Mouse (Mus musculus) forebrain, embryonic 13.5 days (tissue): Measurements from ENCODE around the gene Ccdc69. TPM values are rescaled to one million over a fixed set of nuclear protein-coding genes. Genes with fewer than 3 reads are reported as not detected.

Experiments used
- ATAC-seq: fragments of 200-750 bp; cut with Nextera tagmentation; 2 replicates; pipeline ENCODE4 v1.8.0; 2017
- H3K27ac ChIP-seq: fragments of 300-500 bp; sonication (generic); 2 replicates; pipeline ENCODE4 v1.5.1; 2015; ENCODE audit warnings: inconsistent platforms, mild to moderate bottlenecking, moderate library complexity
- H3K27me3 ChIP-seq: fragments of 300-500 bp; sonication (generic); 2 replicates; pipeline ENCODE4 v1.6.1; 2015; ENCODE audit warnings: mild to moderate bottlenecking, inconsistent platforms
- H3K36me3 ChIP-seq: fragments of 300-500 bp; sonication (generic); 2 replicates; pipeline ENCODE4 v1.6.1; 2015; ENCODE audit warnings: mild to moderate bottlenecking, inconsistent platforms; ENCODE audit not compliant: poor library complexity, severe bottlenecking
- H3K4me1 ChIP-seq: fragments of 300-500 bp; sonication (generic); 2 replicates; pipeline ENCODE4 v1.6.1; 2015; ENCODE audit warnings: inconsistent platforms
- H3K4me2 ChIP-seq: fragments of 300-500 bp; sonication (generic); 2 replicates; pipeline ENCODE4 v1.6.1; 2015; ENCODE audit warnings: inconsistent platforms, mild to moderate bottlenecking, moderate library complexity
- H3K4me3 ChIP-seq: fragments of 300-500 bp; sonication (generic); 2 replicates; pipeline ENCODE4 v1.5.1; 2015; ENCODE audit warnings: mild to moderate bottlenecking, inconsistent platforms
- H3K9ac ChIP-seq: fragments of 300-500 bp; sonication (generic); 2 replicates; pipeline ENCODE4 v1.6.1; 2015; ENCODE audit warnings: mild to moderate bottlenecking, inconsistent platforms
- H3K9me3 ChIP-seq: fragments of 300-500 bp; sonication (generic); replicated peaks from 2 replicates; pipeline ENCODE4 v1.6.1; 2016; ENCODE audit warnings: inconsistent platforms
- WGBS: fragments of 180-500 bp; shearing (Covaris S2); methylation state at CpG from one replicate; pipeline ENCODE4 v1.1.7; 2015; 5-methylcytosine and 5-hydroxymethylcytosine counted together
- polyA plus RNA-seq: library from polyadenylated mRNA; unstranded; fragments of >200 nt; fragmentation: Nextera tagmentation; extraction: Ambion mirVana; gene quantifications from 2 replicates; pipeline ENCODE4 v1.2.1, GENCODE M21; 2015

Gene Ccdc69
- polyA plus RNA-seq, 1 experiment from 2014 or later: 0.23 TPM

GRCm38 (mm10) chr11:55071344-55071743 lies 6.6 kb downstream of the Ccdc69 start:
- ATAC-seq: no peak
- WGBS: 92% methylated on average over 5 of the region's 5 CpGs
- no peak overlapping the region for H3K4me3 ChIP-seq
- H3K27ac ChIP-seq: no peak overlapping the region
- 0 out of 2 replicates have a peak, but pooled peaks cover 4% of the 10 kb centered on the region for H3K4me1 ChIP-seq
- H3K9ac ChIP-seq: no peak overlapping the region
- H3K36me3 ChIP-seq: no peaks in the 10 kb centered on the region
- H3K9me3 ChIP-seq: no peaks in the 10 kb centered on the region
- no peak overlapping the region for H3K4me2 ChIP-seq
- H3K27me3 ChIP-seq: no peaks in the 10 kb centered on the region

GRCm38 (mm10) chr11:55069023-55069422 lies 8.9 kb downstream of the Ccdc69 start:
- H3K27me3 ChIP-seq: no peaks in the 10 kb centered on the region
- ATAC-seq: peak; percentile 33; the same call in 1 of the 2 replicates
- H3K4me1 ChIP-seq: no peaks in the 10 kb centered on the region
- H3K4me3 ChIP-seq: no peak overlapping the region
- no peak overlapping the region for H3K4me2 ChIP-seq
- no peak overlapping the region for H3K27ac ChIP-seq
- no peaks in the 10 kb centered on the region for H3K36me3 ChIP-seq
- no peaks in the 10 kb centered on the region for H3K9me3 ChIP-seq
- no peak overlapping the region for H3K9ac ChIP-seq
- WGBS: 47% methylated on average over 2 of the region's 2 CpGs

GRCm38 (mm10) chr11:55066921-55067320 lies 11.0 kb downstream of the Ccdc69 start:
- Histone ChIP-seq H3K4me3 (no peak overlapping the region), H3K27me3 (no peaks in the 10 kb centered on the region), H3K27ac (no peak overlapping the region), H3K9ac (no peak overlapping the region), H3K36me3 (no peaks in the 10 kb centered on the region), H3K4me1 (no peaks in the 10 kb centered on the region), H3K4me2 (no peak overlapping the region), H3K9me3 (no peaks in the 10 kb centered on the region)
- 68% methylated on average over 4 of the region's 4 CpGs for WGBS
- ATAC-seq: no peak

- Histone ChIP-seq H3K27ac (no peak overlapping the region), H3K4me3 (no peak overlapping the region), H3K4me2 (no peak overlapping the region), H3K9me3 (no peaks in the 10 kb centered on the region), H3K27me3 (no peaks in the 10 kb centered on the region), H3K9ac (no peak overlapping the region), H3K36me3 (no peaks in the 10 kb centered on the region), H3K4me1 (no peaks in the 10 kb centered on the region)
- 76% methylated on average over 5 of the region's 5 CpGs for WGBS
- no peak for ATAC-seq
These were observed 15.1 kb downstream of the Ccdc69 start for GRCm38 (mm10) chr11:55062856-55063255.

GRCm38 (mm10) chr11:55060802-55061201 lies 17.1 kb downstream of the Ccdc69 start:
- Histone ChIP-seq H3K36me3 (no peaks in the 10 kb centered on the region), H3K27ac (no peak overlapping the region), H3K9ac (no peak overlapping the region), H3K27me3 (no peaks in the 10 kb centered on the region), H3K4me3 (no peak overlapping the region), H3K4me1 (no peaks in the 10 kb centered on the region), H3K4me2 (no peak overlapping the region), H3K9me3 (0 out of 2 replicates have a peak, but pooled peaks cover 3% of the 10 kb centered on the region)
- ATAC-seq: no peak
- 94% methylated on average over 5 of the region's 5 CpGs for WGBS

- no peak overlapping the region for H3K9ac ChIP-seq
- WGBS: 85% methylated on average over 3 of the region's 3 CpGs
- ATAC-seq: no peak
- no peaks in the 10 kb centered on the region for H3K36me3 ChIP-seq
- no peak overlapping the region for H3K27ac ChIP-seq
- no peaks in the 10 kb centered on the region for H3K4me1 ChIP-seq
- no peak overlapping the region for H3K4me3 ChIP-seq
- 0 out of 2 replicates have a peak, but pooled peaks cover 3% of the 10 kb centered on the region for H3K9me3 ChIP-seq
- no peak overlapping the region for H3K4me2 ChIP-seq
- no peaks in the 10 kb centered on the region for H3K27me3 ChIP-seq
These were observed 20.4 kb downstream of the Ccdc69 start for GRCm38 (mm10) chr11:55057511-55057910.

- H3K27ac ChIP-seq: no peak overlapping the region
- no peak overlapping the region for H3K4me2 ChIP-seq
- no peaks in the 10 kb centered on the region for H3K36me3 ChIP-seq
- H3K4me1 ChIP-seq: no peaks in the 10 kb centered on the region
- no peaks in the 10 kb centered on the region for H3K27me3 ChIP-seq
- H3K4me3 ChIP-seq: no peak overlapping the region
- H3K9me3 ChIP-seq: no peaks in the 10 kb centered on the region
- whole genome bisulfite sequencing: 85% methylated on average over 7 of the region's 7 CpGs
- no peak overlapping the region for H3K9ac ChIP-seq
- no peak for ATAC-seq
These were observed 27.0 kb downstream of the Ccdc69 start for GRCm38 (mm10) chr11:55050837-55051510.

GRCm38 (mm10) chr11:55046600-55046999 lies 31.3 kb downstream of the Ccdc69 start:
- H3K36me3 ChIP-seq: no peaks in the 10 kb centered on the region
- 60% methylated on average over 5 of the region's 5 CpGs for WGBS
- H3K27ac ChIP-seq: no peak overlapping the region
- no peak overlapping the region for H3K4me3 ChIP-seq
- H3K9ac ChIP-seq: no peak overlapping the region
- no peaks in the 10 kb centered on the region for H3K9me3 ChIP-seq
- no peaks in the 10 kb centered on the region for H3K4me1 ChIP-seq
- no peaks in the 10 kb centered on the region for H3K27me3 ChIP-seq
- no peak for ATAC-seq
- no peak overlapping the region for H3K4me2 ChIP-seq

- no peaks in the 10 kb centered on the region for H3K36me3 ChIP-seq
- no peaks in the 10 kb centered on the region for H3K9me3 ChIP-seq
- ATAC-seq: no peak
- WGBS: 73% methylated on average over 4 of the region's 4 CpGs
- no peak overlapping the region for H3K9ac ChIP-seq
- no peak overlapping the region for H3K27ac ChIP-seq
- H3K4me3 ChIP-seq: no peak overlapping the region
- no peaks in the 10 kb centered on the region for H3K27me3 ChIP-seq
- H3K4me2 ChIP-seq: no peak overlapping the region
- no peaks in the 10 kb centered on the region for H3K4me1 ChIP-seq
These were observed 36.6 kb downstream of the Ccdc69 start for GRCm38 (mm10) chr11:55041348-55041747.

- Histone ChIP-seq H3K27ac (no peak overlapping the region), H3K36me3 (no peaks in the 10 kb centered on the region), H3K4me3 (no peak overlapping the region), H3K27me3 (peaks cover 2% of the 10 kb centered on the region; the same call in 1 of the 2 replicates), H3K9ac (no peak overlapping the region; the same call in 1 of the 2 replicates), H3K9me3 (no peaks in the 10 kb centered on the region), H3K4me1 (no peaks in the 10 kb centered on the region), H3K4me2 (no peak overlapping the region)
- WGBS: 5% methylated on average over 9 of the region's 9 CpGs
- peak; percentile 68 for ATAC-seq
These were observed 38.3 kb downstream of the Ccdc69 start for GRCm38 (mm10) chr11:55039591-55039990.

GRCm38 (mm10) chr11:55036601-55037000 lies 41.3 kb downstream of the Ccdc69 start:
- WGBS: 39% methylated on average over 3 of the region's 3 CpGs
- Histone ChIP-seq H3K27me3 (peaks cover 17% of the 10 kb centered on the region), H3K27ac (no peak overlapping the region), H3K9ac (no peak overlapping the region), H3K9me3 (no peaks in the 10 kb centered on the region), H3K36me3 (no peaks in the 10 kb centered on the region), H3K4me2 (no peak overlapping the region), H3K4me3 (no peak overlapping the region), H3K4me1 (peaks cover 22% of the 10 kb centered on the region)
- no peak for ATAC-seq

GRCm38 (mm10) chr11:55033040-55033660 lies 44.8 kb downstream of the Ccdc69 start, which contains the start of gene Anxa6:
Anxa6 (minus strand) TSS chr11:55033445.
- WGBS: under 1% methylated on average over 41 of the region's 41 CpGs
- Histone ChIP-seq H3K9ac (peak within 1 kb of the TSS; percentile 64), H3K4me1 (peaks cover 25% of the 10 kb centered on the region), H3K4me3 (peak within 1 kb of the TSS; percentile 49), H3K4me2 (peak within 1 kb of the TSS; percentile 88), H3K36me3 (no peaks in the 10 kb centered on the region), H3K9me3 (no peaks in the 10 kb centered on the region), H3K27ac (no peak within 1 kb of the TSS), H3K27me3 (peaks cover 17% of the 10 kb centered on the region)
- peak; percentile 94 for ATAC-seq
